Mouse (Mus musculus): ENCODE measurements around the gene Il34. TPM values are rescaled to one million over a fixed set of nuclear protein-coding genes. Genes with fewer than 3 reads are reported as not detected.

The Il34 gene
- polyA plus RNA-seq, 1 experiment from 2014 or later = 6.5 TPM

DNA sequence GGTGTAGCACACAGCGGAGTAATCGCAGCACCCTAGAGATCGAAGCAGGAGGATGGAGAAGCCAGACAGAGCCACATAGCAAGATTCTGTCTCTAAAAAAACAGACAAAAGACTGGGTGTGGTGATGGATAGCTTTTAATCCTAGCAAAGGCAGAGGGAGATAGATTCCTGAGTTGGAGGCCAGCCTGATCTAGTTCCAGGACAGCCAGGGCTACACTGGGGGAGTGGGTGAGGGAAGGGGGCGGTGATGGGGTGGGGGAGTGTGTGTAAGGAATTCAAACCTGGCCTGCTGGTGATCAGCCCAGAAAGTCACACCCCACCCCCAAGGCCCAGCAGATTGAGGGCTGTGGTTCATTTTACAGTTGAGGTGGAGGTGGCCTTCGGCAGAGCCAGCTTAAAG is 49.5 kb downstream of the Il34 start:
- Histone ChIP-seq H3K27ac (ENCODE audit: low read length) (no peak overlapping the region), H3K4me2 (ENCODE audit: low read depth, low read length) (no peak overlapping the region), H3K36me3 (ENCODE audit: control insufficient read depth, insufficient read depth, low read length) (no peaks in the 10 kb centered on the region), H3K9me3 (ENCODE audit: control insufficient read depth, low read length) (no peaks in the 10 kb centered on the region), H3K9ac (ENCODE audit: low read length) (no peak overlapping the region), H3K27me3 (ENCODE audit: control insufficient read depth, insufficient read depth, low read depth, low read length) (no peaks in the 10 kb centered on the region), H3K4me3 (ENCODE audit: low read length) (no peak overlapping the region), H3K4me1 (replicated peaks; ENCODE audit: control insufficient read depth, insufficient read depth, low read length) (peaks cover 17% of the 10 kb centered on the region)
- ATAC-seq (ENCODE audit: low read depth) = no peak
- WGBS = 71% methylated on average over 5 of the region's 5 CpGs

DNA sequence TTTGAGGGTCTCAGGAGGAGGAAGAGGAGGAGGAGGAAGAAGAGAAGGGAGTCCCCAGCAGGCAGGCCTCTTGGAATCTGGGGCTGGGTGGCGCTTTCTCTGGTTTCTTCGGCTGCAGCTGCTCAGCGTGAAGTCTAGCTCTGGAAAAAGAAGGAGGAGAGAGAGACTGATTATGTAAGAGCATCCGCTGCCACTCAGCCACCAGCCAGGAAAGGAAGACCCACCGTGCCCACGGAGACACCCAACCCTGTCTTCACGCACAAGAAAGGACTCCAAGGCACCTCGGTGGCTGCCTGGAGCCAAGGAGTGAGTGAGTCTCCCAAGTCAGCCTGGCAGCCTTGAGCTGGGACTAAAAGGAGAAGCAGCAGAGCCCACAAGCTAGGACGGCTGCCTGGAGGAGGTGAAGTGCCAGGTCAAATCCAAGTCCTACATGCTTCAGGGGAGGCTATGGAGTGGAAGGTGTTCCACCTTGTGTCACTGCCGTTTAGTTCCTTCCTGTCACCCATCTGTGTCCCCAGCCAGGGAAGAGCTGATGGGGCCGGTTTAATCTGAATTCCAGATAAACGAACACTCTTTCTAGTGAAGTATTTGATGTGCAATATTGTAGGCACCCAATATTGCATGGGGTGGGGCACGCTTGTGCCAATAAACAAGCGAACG is 50.1 kb downstream of the Il34 start:
- Histone ChIP-seq H3K4me1 (replicated peaks; ENCODE audit: control insufficient read depth, insufficient read depth, low read length) (peaks cover 11% of the 10 kb centered on the region), H3K27ac (ENCODE audit: low read length) (no peak overlapping the region), H3K9ac (ENCODE audit: low read length) (no peak overlapping the region)

DNA sequence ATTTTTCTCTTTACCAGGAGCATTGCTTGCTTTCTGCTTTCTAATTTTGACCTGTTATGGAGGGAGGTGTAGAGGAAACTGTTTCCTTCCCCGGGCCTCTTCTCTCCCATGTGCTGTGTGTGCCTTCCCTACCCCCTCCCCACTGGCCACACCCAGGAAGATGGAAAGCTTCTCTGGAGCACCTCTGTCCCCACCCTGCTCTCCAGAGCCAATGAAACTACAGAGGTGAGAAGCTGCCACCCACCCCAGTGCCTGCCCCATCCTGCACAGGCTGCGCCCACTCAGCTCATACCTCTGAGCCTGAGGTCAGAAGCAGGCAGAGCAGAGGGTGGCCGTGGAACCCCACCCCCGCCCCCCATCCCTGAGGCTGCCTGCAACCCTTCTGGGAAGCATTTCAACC is 51.0 kb downstream of the Il34 start:
- 37% methylated on average over 4 of the region's 4 CpGs for WGBS
- H3K4me2 ChIP-seq (ENCODE audit: low read depth, low read length) = no peak overlapping the region

More for the DNA sequence above, 50.1 kb downstream of the Il34 start:
- WGBS = 47% methylated on average over 15 of the region's 15 CpGs
- no peak overlapping the region for H3K4me2 ChIP-seq (ENCODE audit: low read depth, low read length)
- no peak for ATAC-seq (ENCODE audit: low read depth)
- no peak overlapping the region for H3K4me3 ChIP-seq (ENCODE audit: low read length)
- H3K9me3 ChIP-seq (ENCODE audit: control insufficient read depth, low read length) = no peaks in the 10 kb centered on the region
- no peaks in the 10 kb centered on the region for H3K27me3 ChIP-seq (ENCODE audit: control insufficient read depth, insufficient read depth, low read depth, low read length)
- no peaks in the 10 kb centered on the region for H3K36me3 ChIP-seq (ENCODE audit: control insufficient read depth, insufficient read depth, low read length)

GRCm38 (mm10) chr8:110751490-110751889 is 54.2 kb downstream of the Il34 start:
- Histone ChIP-seq H3K9me3 (ENCODE audit: control insufficient read depth, low read length) (no peaks in the 10 kb centered on the region), H3K27ac (ENCODE audit: low read length) (no peak overlapping the region), H3K4me3 (ENCODE audit: low read length) (no peak overlapping the region), H3K36me3 (ENCODE audit: control insufficient read depth, insufficient read depth, low read length) (no peaks in the 10 kb centered on the region), H3K4me1 (replicated peaks; ENCODE audit: control insufficient read depth, insufficient read depth, low read length) (peaks cover 6% of the 10 kb centered on the region), H3K9ac (ENCODE audit: low read length) (no peak overlapping the region), H3K27me3 (ENCODE audit: control insufficient read depth, insufficient read depth, low read depth, low read length) (no peaks in the 10 kb centered on the region), H3K4me2 (ENCODE audit: low read depth, low read length) (no peak overlapping the region)
- WGBS = 80% methylated on average over 5 of the region's 5 CpGs
- no peak for ATAC-seq (ENCODE audit: low read depth)

More for the DNA sequence above, 51.0 kb downstream of the Il34 start:
- no peak overlapping the region for H3K4me3 ChIP-seq (ENCODE audit: low read length)
- H3K27me3 ChIP-seq (ENCODE audit: control insufficient read depth, insufficient read depth, low read depth, low read length) = no peaks in the 10 kb centered on the region
- no peak overlapping the region for H3K27ac ChIP-seq (ENCODE audit: low read length)
- H3K36me3 ChIP-seq (ENCODE audit: control insufficient read depth, insufficient read depth, low read length) = no peaks in the 10 kb centered on the region
- ATAC-seq (ENCODE audit: low read depth) = peak; percentile 57
- no peak overlapping the region for H3K9ac ChIP-seq (ENCODE audit: low read length)
- no peaks in the 10 kb centered on the region for H3K9me3 ChIP-seq (ENCODE audit: control insufficient read depth, low read length)
- peaks cover 6% of the 10 kb centered on the region for H3K4me1 ChIP-seq (replicated peaks; ENCODE audit: control insufficient read depth, insufficient read depth, low read length)

DNA sequence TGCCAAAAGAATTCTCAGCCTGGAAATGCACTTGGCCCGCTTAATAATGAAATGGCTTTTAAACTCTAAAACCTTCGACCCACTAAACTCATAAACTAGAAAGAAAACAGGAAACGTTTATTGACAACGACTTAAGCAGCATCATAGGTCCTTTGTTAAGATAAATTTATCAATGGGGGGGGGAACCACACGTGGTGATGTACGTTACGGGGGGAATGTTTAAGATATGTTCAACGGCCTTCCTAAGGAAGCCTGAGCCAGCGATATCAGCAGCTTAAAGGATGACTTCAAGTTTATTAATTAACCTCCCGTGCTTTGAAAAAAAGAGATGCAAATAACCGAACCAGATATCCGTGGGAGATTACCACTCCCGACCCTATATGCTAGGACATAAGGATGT is 55.5 kb downstream of the Il34 start:
- Histone ChIP-seq H3K4me2 (ENCODE audit: low read depth, low read length) (no peak overlapping the region), H3K27me3 (ENCODE audit: control insufficient read depth, insufficient read depth, low read depth, low read length) (no peaks in the 10 kb centered on the region), H3K36me3 (ENCODE audit: control insufficient read depth, insufficient read depth, low read length) (no peaks in the 10 kb centered on the region), H3K27ac (ENCODE audit: low read length) (no peak overlapping the region), H3K4me1 (replicated peaks; ENCODE audit: control insufficient read depth, insufficient read depth, low read length) (peaks cover 6% of the 10 kb centered on the region), H3K9me3 (ENCODE audit: control insufficient read depth, low read length) (no peaks in the 10 kb centered on the region), H3K4me3 (ENCODE audit: low read length) (no peak overlapping the region), H3K9ac (ENCODE audit: low read length) (no peak overlapping the region)
- WGBS = 33% methylated on average over 13 of the region's 13 CpGs
- ATAC-seq (ENCODE audit: low read depth) = no peak

- Histone ChIP-seq H3K4me1 (replicated peaks; ENCODE audit: control insufficient read depth, insufficient read depth, low read length) (peaks cover under 1% of the 10 kb centered on the region; the same call in 1 of the 2 replicates), H3K36me3 (ENCODE audit: control insufficient read depth, insufficient read depth, low read length) (no peaks in the 10 kb centered on the region), H3K9ac (ENCODE audit: low read length) (no peak overlapping the region), H3K27me3 (ENCODE audit: control insufficient read depth, insufficient read depth, low read depth, low read length) (no peaks in the 10 kb centered on the region), H3K27ac (ENCODE audit: low read length) (no peak overlapping the region), H3K9me3 (ENCODE audit: control insufficient read depth, low read length) (no peaks in the 10 kb centered on the region), H3K4me3 (ENCODE audit: low read length) (no peak overlapping the region), H3K4me2 (ENCODE audit: low read depth, low read length) (no peak overlapping the region)
- WGBS = 58% methylated on average over 10 of the region's 10 CpGs
- ATAC-seq (ENCODE audit: low read depth) = peak; percentile 29; the same call in 1 of the 2 replicates
Measured at GRCm38 (mm10) chr8:110749500-110750170, 56.1 kb downstream of the Il34 start.

DNA sequence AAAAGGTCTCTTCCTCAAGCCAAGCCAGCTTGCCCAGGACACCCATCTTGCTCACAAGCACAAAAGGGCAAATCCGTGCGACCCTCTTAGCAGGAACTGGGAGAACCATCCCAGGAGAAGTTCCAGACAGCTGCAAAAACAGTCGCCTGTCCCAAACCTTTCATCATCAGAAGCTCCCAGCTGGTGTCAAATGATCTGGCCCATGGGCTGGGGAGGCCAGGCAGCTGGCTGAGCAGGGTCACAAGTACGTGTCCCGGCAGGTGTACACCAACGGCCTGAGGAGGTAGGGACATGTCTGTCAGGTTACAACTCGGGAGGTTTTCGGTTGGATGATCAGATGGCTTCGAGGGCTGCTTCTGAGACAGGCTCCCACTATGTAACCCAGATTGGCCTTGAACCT is 59.1 kb downstream of the Il34 start:
- Histone ChIP-seq H3K9ac (ENCODE audit: low read length) (no peak overlapping the region), H3K36me3 (ENCODE audit: control insufficient read depth, insufficient read depth, low read length) (no peaks in the 10 kb centered on the region), H3K4me2 (ENCODE audit: low read depth, low read length) (no peak overlapping the region), H3K9me3 (ENCODE audit: control insufficient read depth, low read length) (no peaks in the 10 kb centered on the region), H3K27ac (ENCODE audit: low read length) (no peak overlapping the region), H3K4me1 (replicated peaks; ENCODE audit: control insufficient read depth, insufficient read depth, low read length) (no peaks in the 10 kb centered on the region), H3K4me3 (ENCODE audit: low read length) (no peak overlapping the region), H3K27me3 (ENCODE audit: control insufficient read depth, insufficient read depth, low read depth, low read length) (no peaks in the 10 kb centered on the region)
- 40% methylated on average over 9 of the region's 9 CpGs for WGBS
- ATAC-seq (ENCODE audit: low read depth) = no peak

GRCm38 (mm10) chr8:110745162-110745561 is 60.6 kb downstream of the Il34 start:
- Histone ChIP-seq H3K27ac (ENCODE audit: low read length) (no peak overlapping the region), H3K27me3 (ENCODE audit: control insufficient read depth, insufficient read depth, low read depth, low read length) (no peaks in the 10 kb centered on the region), H3K36me3 (ENCODE audit: control insufficient read depth, insufficient read depth, low read length) (peaks cover 2% of the 10 kb centered on the region), H3K9me3 (ENCODE audit: control insufficient read depth, low read length) (no peaks in the 10 kb centered on the region), H3K4me1 (replicated peaks; ENCODE audit: control insufficient read depth, insufficient read depth, low read length) (no peaks in the 10 kb centered on the region), H3K4me2 (ENCODE audit: low read depth, low read length) (no peak overlapping the region), H3K9ac (ENCODE audit: low read length) (no peak overlapping the region), H3K4me3 (ENCODE audit: low read length) (no peak overlapping the region)
- no peak for ATAC-seq (ENCODE audit: low read depth)
- WGBS = 89% methylated on average over 10 of the region's 10 CpGs

GRCm38 (mm10) chr8:110742452-110742818 is 63.3 kb downstream of the Il34 start:
- H3K36me3 ChIP-seq (ENCODE audit: control insufficient read depth, insufficient read depth, low read length) = peaks cover 25% of the 10 kb centered on the region
- H3K4me3 ChIP-seq (ENCODE audit: low read length) = no peak overlapping the region
- no peak overlapping the region for H3K9ac ChIP-seq (ENCODE audit: low read length)
- 80% methylated on average over 5 of the region's 5 CpGs for WGBS
- no peak for ATAC-seq (ENCODE audit: low read depth)
- H3K27ac ChIP-seq (ENCODE audit: low read length) = no peak overlapping the region
- no peak overlapping the region for H3K4me2 ChIP-seq (ENCODE audit: low read depth, low read length)
- no peaks in the 10 kb centered on the region for H3K9me3 ChIP-seq (ENCODE audit: control insufficient read depth, low read length)
- no peaks in the 10 kb centered on the region for H3K27me3 ChIP-seq (ENCODE audit: control insufficient read depth, insufficient read depth, low read depth, low read length)
- H3K4me1 ChIP-seq (replicated peaks; ENCODE audit: control insufficient read depth, insufficient read depth, low read length) = no peaks in the 10 kb centered on the region
